Mouse (Mus musculus): ENCODE results near the gene Scgn.

Gene Scgn

GRCm38 (mm10) chr13:23938699-23939098 lies 52.3 kb downstream of the Scgn start:
- in situ Hi-C loops (cut with MboI, MseI): no loop called here

GRCm38 (mm10) chr13:23934211-23934520 lies 56.8 kb downstream of the Scgn start, which contains the start of gene Hist1h2aa:
TSS of gene Hist1h2aa (plus strand) at chr13:23934462.
- in situ Hi-C loops (cut with MboI, MseI): no loop called here

- in situ Hi-C loops (cut with MboI, MseI): no loop called here
Measured at GRCm38 (mm10) chr13:23933421-23934210, 57.4 kb downstream of the Scgn start, which contains the start of gene Hist1h2ba. TSS of gene Hist1h2ba (minus strand) at chr13:23934156.

GRCm38 (mm10) chr13:23930904-23931303 lies 60.1 kb downstream of the Scgn start:
- in situ Hi-C loops (cut with MboI, MseI): no loop called here

- in situ Hi-C loops (cut with MboI, MseI): no loop called here
Measured at GRCm38 (mm10) chr13:23930461-23930860, 60.6 kb downstream of the Scgn start.

- in situ Hi-C loops (cut with MboI, MseI): no loop called here
Measured at GRCm38 (mm10) chr13:23928637-23929036, 62.4 kb downstream of the Scgn start.

GRCm38 (mm10) chr13:23925792-23926191 lies 65.2 kb downstream of the Scgn start:
- in situ Hi-C loops (cut with MboI, MseI): no loop called here

GRCm38 (mm10) chr13:23917674-23918073 lies 73.3 kb downstream of the Scgn start:
- in situ Hi-C loops (cut with MboI, MseI): no loop called here

GRCm38 (mm10) chr13:23916132-23916531 lies 74.9 kb downstream of the Scgn start:
- in situ Hi-C loops (cut with MboI, MseI): no loop called here

- in situ Hi-C loops (cut with MboI, MseI): no loop called here
Measured at GRCm38 (mm10) chr13:23914376-23915167, 76.4 kb downstream of the Scgn start, which contains the start of gene Slc17a4. TSS of gene Slc17a4 (minus strand) at chr13:23915009.

- in situ Hi-C loops (cut with MboI, MseI): no loop called here
Measured at GRCm38 (mm10) chr13:23913791-23914306, 77.2 kb downstream of the Scgn start.

- in situ Hi-C loops (cut with MboI, MseI): no loop called here
Measured at GRCm38 (mm10) chr13:23911335-23911734, 79.7 kb downstream of the Scgn start.

GRCm38 (mm10) chr13:23910121-23910520 lies 80.9 kb downstream of the Scgn start:
- in situ Hi-C loops (cut with MboI, MseI): no loop called here

- in situ Hi-C loops (cut with MboI, MseI): no loop called here
Measured at GRCm38 (mm10) chr13:23906906-23907305, 84.1 kb downstream of the Scgn start.

Data from regulatory T cell (primary cell).